Mouse (Mus musculus) layer of hippocampus, adult 18-20 months (tissue): ENCODE measurements around the gene Efhc1. TPM values are rescaled to one million over a fixed set of nuclear protein-coding genes. Genes with fewer than 3 reads are reported as not detected.

ENCODE experiments used
- DNase-seq, 2 experiments: peaks; one replicate each; pipeline ENCODE4 v3.0.0; 2022; ENCODE audit warnings: low spot score in 2 of 2
- total RNA-seq, 2 experiments: library from RNA; stranded (reverse); gene quantifications; 2 replicates each; pipeline ENCODE4 v1.2.3; 2021

The Efhc1 gene
- total RNA-seq, 2 experiments from 2014 or later, result 1.2 to 1.8 TPM

GRCm38 (mm10) chr1:21004596-21004995, 53.2 kb downstream of the Efhc1 start:
- no peak for DNase-seq

- DNase-seq, result no peak
Measured at GRCm38 (mm10) chr1:21006775-21007174, 55.3 kb downstream of the Efhc1 start.

DNA sequence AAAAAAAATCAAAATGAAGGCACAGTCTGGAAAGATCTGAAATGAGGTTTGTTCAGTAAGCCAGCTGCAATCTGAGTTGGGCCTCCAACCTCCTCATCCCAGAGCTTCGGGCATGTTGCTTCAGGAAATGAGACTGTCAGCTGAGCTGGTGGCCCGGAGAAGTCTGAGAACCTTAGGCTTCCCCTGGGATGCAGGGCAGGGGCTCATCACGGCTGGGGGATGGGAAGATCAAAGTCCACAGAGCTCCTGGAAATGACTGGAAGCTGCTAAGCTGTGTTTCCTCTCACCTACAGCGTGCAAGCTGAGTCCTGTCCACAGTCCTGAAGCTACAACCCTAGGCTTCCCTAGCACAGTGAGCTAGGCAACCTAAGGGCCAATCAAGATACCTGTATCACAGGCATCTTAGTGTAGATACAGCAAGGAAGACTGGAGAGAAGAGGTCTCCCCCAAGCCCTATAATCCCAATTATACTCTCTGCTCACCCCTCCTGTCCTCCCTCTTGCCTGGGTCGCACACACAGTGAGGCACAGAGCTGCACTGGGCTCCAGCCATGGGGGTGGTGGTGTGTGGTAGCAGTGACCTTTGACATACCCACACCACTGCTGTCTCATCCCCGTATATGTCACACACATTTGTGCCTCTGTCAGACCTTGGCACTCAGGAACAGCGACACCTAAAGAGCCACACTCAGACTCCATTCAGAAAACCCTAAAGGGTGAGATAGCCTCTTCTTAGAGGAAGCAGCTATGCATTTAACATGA, 56.7 kb downstream of the Efhc1 start:
- no peak for DNase-seq

DNA sequence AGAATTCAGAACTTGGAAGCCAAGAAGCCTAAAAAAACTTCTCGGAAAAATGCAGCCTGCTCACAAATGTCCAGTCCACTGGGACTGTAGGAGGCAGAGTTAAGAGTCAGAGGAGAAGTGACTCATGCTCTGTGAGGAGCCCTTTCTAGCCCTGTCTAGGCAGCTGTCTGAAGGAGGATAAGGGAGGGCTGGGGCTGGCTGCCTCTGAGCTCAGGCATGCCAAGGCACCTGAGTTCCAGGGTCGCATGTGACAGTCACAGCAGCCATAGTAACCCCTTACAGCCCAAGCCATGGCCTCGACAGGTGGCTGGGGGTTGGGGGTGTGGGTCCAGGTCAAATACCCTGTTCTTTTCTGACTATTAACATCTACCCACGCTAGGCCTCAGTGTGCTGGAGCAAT, 57.5 kb downstream of the Efhc1 start:
- DNase-seq, result no peak

- no peak for DNase-seq
Measured at GRCm38 (mm10) chr1:21010282-21010800, 58.9 kb downstream of the Efhc1 start.

- DNase-seq, result no peak
Measured at GRCm38 (mm10) chr1:21014463-21014862, 63.0 kb downstream of the Efhc1 start.

- no peak for DNase-seq
Measured at GRCm38 (mm10) chr1:21023101-21023500, 71.7 kb downstream of the Efhc1 start.

DNA sequence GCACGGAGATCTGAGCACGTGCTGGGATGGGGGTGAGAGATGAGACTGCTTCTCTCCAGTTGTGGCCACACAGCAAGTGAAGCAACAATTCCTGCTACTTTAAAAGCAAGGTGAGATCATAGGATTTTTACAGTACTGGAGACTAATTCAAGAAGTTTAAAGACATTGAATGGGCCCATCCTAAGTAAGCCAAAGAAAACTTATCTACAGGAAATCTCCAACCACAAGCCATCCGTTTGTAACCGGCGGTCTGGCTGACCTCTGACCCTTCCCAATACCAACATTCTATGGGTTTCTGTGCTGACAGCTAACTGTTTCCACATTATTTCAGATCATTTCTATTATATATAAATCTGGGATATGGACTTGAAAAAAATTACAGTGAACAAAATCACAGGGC, 73.8 kb downstream of the Efhc1 start:
- no peak for DNase-seq

DNA sequence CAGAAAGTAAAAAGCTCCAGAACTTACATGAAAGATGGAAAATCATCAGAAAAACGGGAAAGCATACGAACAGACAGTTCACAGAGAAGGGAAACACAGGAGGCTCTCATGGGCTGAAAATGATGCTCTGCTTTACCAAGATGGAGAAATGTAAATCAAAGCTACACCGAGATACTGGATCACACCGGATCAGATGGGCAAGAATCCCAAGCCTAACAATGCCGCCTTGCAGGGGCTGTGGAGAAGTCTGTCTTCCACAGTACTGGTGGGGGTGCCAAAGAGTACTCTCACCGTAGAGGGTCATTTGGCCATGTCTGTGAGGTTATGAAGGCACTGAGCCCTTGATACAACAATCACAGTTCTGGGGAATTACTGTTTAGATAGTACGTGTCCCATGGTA, 75.1 kb downstream of the Efhc1 start:
- no peak for DNase-seq

DNA sequence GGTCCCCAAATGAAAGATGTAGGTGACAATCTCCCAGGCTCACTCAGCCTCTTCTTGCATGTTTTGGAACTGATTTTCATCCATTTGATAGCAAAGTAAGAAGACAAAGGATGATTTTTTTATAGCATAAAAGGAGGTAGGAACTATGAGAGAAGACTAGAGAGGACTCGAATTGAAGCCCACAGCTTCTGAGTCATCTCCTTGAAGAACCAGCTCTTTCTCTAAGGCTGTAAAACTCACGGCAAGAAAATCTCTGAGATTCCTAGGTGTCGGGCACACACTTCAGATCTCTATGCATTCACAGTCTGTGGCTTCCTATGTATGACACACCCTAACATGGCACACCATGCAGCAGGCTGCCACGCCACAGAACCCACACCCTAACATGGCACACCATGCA, 77.6 kb downstream of the Efhc1 start:
- no peak for DNase-seq

DNA sequence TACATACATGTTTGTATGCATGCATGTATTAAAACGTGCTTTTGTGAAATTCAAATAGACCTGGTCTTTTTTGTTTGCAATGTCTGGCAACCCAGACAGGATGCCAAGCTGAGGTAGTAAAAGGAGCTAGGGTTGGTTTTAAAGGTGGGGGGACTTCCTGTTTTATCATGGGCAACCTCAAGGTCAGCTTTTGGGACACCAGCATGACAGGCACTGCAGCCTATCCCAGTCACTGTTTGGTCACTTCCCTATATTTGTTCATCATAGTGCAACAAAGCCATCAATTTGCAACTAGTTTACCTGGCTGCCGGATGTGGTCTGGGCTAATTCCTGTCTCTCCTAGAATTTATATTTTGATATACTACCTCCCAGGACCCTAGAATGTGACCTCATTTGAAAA, 80.2 kb downstream of the Efhc1 start:
- no peak for DNase-seq

DNA sequence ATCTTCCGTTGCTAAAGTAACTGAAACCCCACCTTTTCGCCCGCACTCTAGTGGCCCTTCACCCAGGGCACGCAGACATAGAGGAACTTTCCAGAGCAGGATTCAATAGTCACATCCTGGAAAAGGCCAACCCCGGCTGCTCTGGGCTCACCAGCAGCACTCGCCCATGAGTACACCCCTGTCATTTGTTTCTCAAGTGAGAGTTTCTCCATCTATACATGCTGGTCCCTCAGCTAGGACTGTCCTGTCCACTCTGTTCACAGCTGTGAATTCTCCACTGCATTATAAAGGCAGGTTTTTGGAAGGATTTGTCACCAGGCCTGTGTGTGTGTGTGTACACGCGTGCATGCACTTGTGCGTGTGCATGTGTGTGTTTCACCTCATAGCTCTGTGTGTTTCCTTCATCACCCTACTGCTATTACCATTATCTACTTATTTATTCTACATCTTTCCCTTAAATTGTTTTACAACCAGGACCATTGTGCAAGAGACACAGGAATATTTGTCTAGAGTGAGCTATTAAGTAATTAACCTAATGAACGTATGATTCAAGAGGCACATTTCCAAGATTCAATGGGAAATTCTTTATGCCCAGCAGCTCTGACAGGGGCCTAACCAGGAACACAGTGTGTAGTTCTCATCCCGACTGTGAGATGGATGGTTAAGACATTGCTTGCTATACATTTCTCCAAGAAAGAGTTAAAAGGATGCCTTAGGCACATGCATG, 81.8 kb downstream of the Efhc1 start:
- DNase-seq, result no peak

GRCm38 (mm10) chr1:21033792-21034119, 82.3 kb downstream of the Efhc1 start:
- no peak for DNase-seq

GRCm38 (mm10) chr1:21035878-21036277, 84.5 kb downstream of the Efhc1 start:
- no peak for DNase-seq

GRCm38 (mm10) chr1:21037881-21038601, 86.6 kb downstream of the Efhc1 start:
- no peak for DNase-seq

GRCm38 (mm10) chr1:21039564-21039963, 88.1 kb downstream of the Efhc1 start:
- no peak for DNase-seq

DNA sequence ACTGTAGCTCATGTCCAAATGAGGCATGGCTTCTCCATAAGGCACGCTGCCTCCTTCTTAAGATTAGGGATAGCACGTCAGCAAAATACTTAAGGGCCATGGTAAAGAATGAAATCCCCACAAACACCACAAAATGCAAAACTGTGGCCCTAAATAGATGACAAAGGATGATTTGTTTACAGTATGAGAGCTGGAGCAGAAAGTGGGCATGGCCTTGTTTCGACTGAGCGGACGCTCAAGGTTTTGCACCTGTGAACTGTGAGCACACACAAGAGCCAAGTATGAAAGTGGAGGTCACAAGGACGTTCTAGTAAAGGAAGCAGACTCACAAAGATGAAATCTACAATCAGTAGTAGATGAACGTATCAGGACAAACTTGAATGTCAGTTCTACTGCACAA, 88.7 kb downstream of the Efhc1 start:
- DNase-seq, result no peak

Other genes starting within 250 kb of the Efhc1 start
- not detected for gene Il17a, start 220.7 kb upstream of the Efhc1 start, total RNA-seq
- under 1 TPM in 1 of 2 experiments, not detected in 1; 0.38 TPM for gene Il17f, start 161.0 kb upstream of the Efhc1 start, total RNA-seq
- 1 to 10 TPM; 3.8 to 4.2 TPM for gene Mcm3, start 131.3 kb upstream of the Efhc1 start, total RNA-seq
- gene Paqr8, start 61.0 kb upstream of the Efhc1 start, total RNA-seq, result 100 to 1,000 TPM; 151 to 161 TPM
- gene Tram2, start 127.6 kb downstream of the Efhc1 start, total RNA-seq, result 1 to 10 TPM; 1.1 to 1.4 TPM